Mouse (Mus musculus) activated CD4-positive, CD25-positive, alpha-beta regulatory T cell, adult 4 months (primary cell): Measurements from ENCODE around the gene Sat2. TPM values are rescaled to one million over a fixed set of nuclear protein-coding genes. Genes with fewer than 3 reads are reported as not detected.

Experiments used
- ATAC-seq: one replicate; pipeline ENCODE4 v1.8.0; 2017
- polyA plus RNA-seq, 2 experiments: library from polyadenylated mRNA; unstranded; fragments of 100-300 nt; shearing (Covaris generic); gene quantifications; one replicate each; pipeline ENCODE4 v1.2.1; 2017

Gene Sat2
- polyA plus RNA-seq = not detected

DNA sequence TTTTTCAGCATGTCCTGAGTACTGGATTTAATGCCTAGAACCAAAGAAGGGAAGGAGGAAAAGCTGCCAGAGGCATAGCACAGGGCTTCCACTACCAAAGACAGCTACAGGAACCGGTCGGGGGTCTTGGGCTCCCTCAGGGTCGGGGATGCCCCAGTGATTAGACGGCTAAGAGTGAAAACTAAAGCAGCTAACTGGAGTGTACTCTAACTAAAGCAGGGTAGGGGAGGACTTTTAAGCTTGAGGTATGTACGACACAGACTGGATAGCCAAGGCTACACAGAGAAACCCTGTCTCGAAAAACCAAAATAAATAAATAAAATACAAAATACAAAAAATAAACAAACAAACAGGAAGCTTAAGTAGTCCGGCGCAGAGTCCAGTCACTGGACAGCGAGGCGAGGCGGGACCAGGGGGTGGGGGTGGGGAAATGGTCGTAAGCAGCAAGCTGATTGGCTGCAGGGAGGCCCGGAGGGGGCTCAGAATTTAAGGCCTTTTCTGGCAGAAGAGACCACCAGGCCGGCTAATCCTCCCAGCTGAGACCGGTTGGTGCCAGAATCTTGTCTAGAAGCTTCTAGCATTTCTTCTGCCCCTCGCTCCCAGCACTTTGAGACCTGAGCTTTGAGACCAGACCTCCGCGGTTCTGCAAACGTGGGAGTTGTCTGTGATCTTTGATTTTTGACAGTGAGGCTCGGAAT lies at the start of gene Sat2:
Gene Sat2, plus strand, starts transcription at position 454 of the 698 bp plus-strand sequence.
- no peak for ATAC-seq

DNA sequence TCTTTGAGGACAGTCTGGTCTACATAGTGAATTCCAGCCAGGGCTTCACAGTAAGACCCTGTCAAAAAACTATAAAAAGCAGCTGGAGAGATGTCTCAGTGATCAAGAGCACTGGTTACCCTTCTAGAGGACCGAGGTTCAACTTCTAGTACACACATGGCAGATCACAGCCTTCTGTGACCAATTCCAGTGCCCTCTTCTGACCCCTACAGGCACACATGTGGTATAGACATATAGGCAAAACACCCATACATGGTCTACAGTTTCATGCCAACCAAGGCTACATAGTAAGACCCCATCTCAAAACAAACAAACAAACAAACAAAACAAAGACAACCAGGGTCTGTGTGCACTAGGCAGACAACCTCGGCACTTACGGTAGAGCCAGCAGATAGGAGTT lies 46.6 kb upstream of the Sat2 start:
- no peak for ATAC-seq

DNA sequence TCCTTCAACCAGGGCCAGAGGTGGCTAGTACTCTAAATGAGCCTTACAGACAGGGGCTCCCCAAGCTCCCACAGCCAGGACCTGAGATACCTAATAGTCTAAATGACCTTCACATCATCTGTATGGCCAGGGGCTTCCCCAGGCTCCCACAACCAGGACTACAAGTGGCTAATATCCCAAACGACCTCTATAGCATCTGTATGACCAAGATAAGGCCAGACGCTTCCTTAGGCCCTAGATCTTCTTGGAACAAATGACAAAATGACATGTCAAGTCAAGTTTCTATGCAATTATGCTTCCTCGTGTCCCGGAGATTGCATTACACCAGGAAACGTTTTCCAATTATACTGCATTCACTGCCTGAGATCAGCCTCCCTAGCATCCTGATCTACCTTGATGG lies 45.5 kb upstream of the Sat2 start:
- no peak for ATAC-seq

DNA sequence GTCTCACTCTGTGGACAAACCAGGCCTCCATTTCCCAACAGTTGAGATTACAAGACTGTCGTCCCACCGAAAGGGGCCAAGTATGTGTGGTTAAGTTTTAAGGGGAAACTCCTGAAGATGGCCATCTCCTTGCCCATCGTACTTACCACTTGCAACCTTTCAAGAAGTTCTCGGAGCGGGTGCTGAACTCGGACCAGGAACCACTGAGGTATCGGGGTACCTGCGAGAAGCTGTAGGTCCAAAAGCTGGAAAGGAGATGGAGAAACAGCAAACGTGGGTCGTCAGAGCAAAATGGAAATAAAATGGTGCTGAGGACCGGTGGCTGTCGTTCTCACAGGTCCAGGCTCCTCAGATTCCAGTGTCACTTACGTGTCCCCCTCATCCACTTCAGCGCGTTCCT lies 43.5 kb upstream of the Sat2 start:
- no peak for ATAC-seq

DNA sequence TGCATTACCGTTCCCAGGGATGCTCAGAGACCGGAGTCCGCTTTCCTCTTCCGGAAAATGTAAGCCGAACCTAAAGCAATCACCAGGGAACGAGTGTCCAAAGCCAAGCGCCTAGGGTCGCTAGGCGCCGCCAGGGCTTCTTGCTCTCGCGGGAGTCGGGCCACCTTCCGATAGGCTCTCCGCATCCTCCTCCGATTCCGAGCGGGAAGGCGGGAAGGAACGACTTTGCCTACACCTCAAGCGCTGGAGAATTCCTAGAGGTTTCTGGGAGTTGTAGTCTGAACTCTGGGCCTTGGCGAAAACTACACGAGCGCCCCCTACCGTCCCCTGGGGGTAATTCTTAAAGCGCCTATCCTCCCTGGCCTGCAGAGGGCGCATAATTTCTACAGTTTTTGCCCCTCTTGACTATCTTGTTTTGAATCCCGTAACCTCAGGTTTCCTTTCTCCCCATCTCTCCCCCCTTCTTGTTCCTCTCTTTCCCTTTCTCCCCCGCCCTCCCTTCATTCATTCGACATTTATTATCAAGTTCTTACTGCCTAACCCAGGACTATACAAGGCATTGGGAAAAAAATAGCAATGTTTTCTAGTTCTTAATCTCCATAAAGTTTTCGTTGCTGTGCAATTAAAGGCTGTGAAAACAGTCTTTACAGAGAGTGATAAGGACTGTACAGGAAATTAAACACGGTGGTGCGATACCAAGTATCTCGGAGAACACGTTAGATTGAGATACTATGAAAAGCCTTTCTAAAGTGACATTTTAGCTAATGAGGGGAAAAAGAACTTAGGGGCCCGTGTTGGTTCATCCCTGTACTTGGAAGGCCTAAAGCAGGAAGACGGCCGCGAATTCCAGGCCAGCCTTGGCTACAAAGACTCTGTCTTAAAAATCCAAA lies 42.5 kb upstream of the Sat2 start:
- peak; percentile 53 for ATAC-seq

DNA sequence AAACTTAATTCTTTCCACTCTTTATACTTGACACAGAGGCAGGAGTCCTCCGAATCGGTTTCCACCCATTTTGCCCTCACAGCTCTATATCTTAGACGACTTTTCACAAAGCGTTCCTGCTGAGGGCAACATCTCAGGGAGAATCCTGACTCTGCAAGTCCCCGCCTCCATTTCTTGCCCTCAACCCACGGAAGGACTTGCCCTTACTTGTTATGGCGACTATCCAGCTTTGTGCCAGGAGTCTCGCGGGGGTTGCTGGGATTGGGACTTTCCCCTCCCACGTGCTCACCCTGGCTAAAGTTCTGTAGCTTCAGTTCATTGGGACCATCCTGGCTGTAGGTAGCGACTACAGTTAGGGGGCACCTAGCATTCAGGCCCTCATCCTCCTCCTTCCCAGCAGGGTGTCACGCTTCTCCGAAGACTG lies 41.7 kb upstream of the Sat2 start, which contains the start of the genes Wrap53 and Trp53:
Gene Wrap53, minus strand, starts transcription at position 165 of the 424 bp plus-strand sequence.
Gene Trp53, plus strand, starts transcription at position 269 of the 424 bp plus-strand sequence.
- peak; percentile 62 for ATAC-seq

DNA sequence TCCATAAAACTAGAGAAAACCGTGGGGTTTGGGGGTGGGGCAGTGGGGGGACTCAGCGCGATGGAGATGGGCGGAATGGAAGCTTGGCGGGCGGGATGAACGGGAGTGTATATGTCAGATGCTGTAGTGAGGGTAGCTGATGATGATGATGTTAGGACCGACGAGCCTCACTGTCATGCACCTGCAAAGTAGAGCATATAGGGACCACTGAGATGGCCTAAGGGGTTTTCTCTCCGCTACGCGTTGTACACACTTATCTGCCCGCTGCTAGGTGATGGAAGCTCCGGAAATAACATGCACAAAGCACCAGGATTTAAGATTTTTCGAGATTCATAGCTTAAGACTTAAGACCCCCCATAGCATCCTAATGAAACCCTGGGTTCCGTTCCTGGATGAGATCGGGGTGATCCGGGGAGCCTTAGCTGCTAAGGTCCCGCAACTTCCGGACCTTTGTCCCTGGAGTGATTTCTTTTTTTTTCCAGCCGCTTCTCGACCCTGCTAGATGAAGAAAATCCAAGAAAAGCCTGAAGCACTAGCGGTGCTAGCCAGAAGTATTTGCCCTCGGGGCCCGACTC lies 41.2 kb upstream of the Sat2 start:
- no peak for ATAC-seq

DNA sequence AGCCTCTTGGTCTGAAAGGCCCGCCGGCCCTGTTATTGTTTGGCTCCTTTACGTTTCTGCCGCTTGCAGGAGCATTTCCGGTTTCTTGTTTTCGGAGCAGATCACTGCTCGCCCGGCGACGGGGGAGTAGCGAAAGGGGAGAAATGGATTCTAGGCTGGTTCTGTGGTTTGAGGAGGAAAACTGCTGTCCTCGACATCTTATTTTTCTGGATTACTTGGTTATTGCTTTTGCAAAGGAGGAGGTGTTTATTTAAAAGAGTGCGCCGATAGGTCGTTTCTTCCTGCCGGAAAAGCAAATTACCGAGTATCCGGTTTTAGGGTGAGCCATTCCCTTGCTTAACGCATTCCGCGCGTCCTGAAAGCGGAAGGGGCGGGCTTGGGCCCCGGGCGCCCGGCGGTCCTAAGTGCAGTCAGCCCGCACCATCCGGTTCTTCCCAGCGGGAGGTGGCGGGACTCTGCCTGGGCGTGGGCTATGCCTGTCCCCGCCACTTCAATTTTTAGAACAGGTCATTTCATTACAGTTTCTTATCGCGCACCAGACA lies 40.6 kb upstream of the Sat2 start:
- peak; percentile 66 for ATAC-seq

DNA sequence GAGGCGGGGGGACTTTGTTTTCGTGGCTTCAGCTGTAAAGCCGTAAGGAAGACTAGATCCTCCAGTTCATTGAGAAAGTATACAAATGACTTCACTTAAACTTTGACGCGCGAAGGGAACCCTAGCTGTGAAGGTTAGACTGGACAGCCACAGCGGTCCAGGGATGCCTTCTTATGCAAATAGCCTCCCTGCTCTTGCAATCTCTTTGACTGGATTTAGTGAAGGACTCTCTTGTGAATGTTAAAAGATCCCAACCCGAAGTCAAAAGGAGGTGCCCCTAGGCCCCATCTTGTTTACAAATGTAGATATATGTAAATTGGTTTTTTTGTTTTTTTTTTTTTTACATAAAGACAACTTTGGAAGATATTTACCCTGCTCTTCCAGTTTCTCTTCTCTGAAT lies 40.0 kb upstream of the Sat2 start:
- no peak for ATAC-seq

DNA sequence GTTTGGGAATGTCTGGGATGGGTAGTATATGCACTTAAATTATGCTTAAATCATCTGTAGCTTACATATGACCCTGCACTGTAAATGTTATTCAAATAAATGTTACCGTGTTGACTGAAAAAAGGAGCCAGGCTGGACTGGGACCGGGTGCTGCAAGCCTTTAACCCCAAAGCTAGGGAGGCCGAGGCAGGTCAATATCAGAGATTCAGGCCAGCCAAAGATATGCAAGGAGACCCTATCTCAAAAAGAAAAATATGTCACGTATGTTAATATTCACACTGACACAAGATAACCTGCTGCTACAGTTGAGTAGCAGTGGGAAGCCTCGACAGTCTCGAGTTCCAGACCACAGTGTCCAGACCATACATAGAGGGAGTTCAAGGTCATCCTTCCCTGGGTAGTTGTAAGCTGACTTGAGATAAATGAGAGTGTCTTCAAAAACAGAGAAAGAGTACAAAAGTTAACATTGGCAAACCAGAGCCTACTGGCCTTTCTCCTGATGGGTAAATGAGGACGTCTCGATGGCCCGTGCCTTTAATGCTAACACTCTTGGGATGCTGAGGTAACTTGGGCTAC lies 39.5 kb upstream of the Sat2 start:
- no peak for ATAC-seq

DNA sequence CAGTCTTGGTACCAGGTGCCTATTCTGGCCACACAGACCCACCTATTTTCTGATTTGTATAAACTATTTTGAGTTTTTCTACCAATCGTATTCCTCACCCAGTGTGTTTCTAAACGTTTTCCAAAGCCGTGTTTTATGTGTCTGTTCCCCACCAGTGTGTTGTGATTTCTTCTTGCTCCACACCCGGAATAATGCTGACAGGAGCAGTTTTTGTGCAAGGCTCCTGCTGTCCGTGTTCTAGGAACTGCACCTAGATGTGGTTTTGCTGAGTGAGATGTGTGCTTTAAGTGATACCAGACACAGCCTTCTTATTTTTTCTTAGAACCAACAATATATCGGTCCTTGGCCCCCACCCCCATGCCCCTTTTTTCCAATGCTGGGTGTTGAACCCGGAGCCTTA lies 37.8 kb upstream of the Sat2 start:
- ATAC-seq = no peak

DNA sequence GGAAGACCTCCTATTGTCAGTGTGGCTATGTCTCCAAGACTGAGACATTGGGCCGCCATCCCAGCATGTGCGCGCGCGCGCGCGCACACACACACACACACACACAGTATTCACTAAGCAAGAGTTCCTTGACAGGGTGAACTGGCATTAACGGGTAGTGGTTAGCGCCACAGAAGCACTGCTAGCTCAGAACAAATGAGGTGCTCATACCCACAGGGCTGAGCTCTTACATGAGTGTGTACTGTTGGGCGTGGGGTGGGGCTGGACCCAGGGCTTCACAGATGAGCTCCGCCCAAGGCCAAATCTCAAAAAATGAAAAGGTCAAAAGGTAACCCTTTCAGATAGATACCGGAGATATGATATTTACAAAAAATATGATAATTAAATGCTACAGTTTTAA lies 36.9 kb upstream of the Sat2 start:
- ATAC-seq = no peak

DNA sequence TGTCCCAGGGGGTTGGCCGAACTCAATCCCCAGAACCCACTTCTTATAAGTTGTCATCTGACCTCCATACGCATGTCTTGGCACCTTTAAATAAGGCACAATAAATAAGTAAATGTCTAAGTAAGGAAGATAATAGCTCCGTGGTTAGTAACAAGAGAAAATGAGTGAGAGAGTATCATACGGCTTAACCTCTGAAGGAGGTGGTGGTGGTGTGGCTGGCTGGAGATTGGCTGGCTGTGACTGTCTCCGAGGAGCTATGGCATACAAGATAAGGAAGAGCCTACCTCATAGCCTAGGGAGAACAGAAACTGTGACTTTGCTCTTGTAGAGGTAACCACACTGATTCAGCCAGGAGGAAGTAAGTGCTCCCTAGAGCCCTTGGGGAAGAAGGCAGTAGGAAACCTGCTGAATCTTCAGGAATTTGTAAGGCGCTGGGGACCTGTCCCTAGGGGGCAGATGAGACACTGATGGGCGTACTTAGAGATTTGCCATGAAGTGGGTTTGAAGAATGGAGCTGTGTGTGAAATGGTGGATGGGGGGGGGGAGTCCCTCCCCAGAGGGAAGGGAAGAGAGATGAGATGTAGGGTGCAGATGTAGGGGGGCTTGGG lies 36.0 kb upstream of the Sat2 start:
- ATAC-seq = no peak

DNA sequence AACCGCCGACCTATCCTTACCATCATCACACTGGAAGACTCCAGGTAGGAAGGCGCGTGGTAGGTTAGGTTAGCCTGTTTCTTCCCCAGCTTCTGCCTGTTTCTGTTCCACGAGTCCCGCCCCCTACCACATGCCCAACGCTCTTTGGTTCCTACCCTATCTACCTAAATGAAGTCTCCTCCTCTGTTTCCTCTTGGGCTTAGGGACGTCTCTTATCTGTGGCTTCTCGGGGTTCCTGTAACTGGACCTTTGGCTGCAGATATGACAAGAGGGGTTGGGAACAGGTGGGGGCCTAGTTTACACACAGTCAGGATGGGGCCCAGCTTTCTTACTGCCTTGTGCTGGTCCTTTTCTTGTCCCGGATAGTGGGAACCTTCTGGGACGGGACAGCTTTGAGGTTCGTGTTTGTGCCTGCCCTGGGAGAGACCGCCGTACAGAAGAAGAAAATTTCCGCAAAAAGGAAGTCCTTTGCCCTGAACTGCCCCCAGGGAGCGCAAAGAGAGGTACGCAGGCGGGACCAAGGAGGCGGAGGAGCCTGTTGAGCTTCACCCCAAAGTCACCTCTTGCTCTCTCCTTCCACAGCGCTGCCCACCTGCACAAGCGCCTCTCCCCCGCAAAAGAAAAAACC lies 32.5 kb upstream of the Sat2 start:
- ATAC-seq = no peak

DNA sequence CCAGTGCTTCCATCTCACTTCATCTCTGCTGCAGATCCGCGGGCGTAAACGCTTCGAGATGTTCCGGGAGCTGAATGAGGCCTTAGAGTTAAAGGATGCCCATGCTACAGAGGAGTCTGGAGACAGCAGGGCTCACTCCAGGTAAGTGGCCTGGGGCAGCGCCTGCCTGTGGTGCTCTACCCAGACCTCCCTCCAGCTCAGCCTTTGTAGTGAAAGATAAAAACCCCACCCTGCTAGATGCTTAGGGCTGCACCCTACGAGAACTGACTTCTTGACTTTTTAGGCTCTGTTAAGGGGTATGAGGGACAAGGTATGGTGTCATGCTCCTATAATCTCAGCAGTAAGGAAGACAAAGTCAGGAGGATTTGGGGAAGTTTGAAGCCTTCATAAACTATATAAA lies 31.2 kb upstream of the Sat2 start:
- no peak for ATAC-seq

DNA sequence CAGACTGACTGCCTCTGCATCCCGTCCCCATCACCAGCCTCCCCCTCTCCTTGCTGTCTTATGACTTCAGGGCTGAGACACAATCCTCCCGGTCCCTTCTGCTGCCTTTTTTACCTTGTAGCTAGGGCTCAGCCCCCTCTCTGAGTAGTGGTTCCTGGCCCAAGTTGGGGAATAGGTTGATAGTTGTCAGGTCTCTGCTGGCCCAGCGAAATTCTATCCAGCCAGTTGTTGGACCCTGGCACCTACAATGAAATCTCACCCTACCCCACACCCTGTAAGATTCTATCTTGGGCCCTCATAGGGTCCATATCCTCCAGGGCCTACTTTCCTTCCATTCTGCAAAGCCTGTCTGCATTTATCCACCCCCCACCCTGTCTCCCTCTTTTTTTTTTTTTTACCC lies 30.4 kb upstream of the Sat2 start:
- no peak for ATAC-seq

DNA sequence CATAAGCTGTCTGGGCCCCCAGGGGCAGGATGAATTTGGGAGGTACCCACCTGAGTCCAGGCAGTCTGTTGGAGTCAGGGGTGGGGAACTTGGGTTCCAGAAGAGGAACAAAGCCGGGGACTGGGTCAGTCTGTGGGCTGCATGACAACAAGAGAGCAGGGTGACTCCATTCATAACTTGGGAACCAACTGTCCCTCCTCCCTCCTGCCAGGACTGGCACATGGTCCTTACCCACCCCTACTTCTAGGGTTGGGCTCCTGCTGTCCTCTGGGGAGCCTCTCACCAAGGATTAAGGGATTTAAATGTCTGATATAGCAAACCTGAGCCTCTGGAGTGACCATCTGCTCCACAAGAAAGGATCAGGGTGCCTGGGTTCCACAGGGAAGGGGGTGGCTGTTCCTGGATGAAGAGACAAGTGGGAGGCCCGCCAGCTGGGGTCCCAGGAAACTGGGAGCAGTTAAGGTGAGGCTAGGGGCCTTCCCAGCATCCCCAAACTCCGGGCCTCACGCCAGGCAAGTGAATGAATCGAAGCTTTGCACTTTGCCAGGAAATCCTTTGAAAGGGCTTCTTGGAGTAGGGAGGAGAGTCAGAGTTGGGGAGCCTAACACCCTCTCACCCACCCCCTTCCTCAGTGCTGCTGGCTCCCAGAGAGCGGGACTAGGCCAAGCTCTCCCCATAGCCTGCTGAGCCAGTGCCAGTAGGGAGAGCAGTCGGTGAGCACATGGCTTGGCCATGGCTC lies 29.8 kb upstream of the Sat2 start:
- no peak for ATAC-seq

DNA sequence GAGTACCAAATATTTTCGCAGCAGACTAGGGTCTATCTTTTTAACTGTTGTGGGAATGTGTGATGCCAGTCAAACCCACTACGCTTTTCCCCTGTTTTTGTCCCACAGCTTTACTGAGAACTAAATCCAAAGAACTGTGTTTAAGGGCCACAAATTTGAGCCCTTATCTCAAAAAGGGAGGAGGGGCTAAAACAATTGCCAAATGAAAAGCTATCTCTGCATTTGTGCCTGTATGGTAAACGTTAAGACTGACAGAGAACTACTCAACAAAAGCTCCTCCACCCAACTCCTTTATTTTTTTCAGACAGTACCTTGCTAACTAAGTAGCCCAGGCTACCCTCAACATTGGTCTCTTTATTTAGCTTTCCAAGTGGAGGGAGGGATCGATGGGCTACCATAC lies 29.0 kb upstream of the Sat2 start:
- no peak for ATAC-seq

DNA sequence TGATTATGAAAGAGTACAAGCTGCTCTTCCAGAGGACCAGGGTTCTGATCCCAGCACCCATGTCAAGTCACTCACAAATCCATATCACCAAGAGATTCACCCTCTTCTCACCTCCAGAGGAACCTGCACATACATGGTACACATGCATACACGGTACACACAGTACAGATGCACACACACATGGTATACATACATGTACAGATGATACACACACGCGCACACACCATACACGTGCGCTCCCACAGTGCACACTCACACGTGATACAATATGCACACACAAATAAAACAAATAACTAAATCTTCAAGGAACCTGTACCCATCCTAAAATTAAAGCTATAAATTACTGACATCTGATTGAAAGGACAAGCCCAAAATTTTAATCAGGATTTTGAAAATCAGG lies 27.0 kb upstream of the Sat2 start:
- ATAC-seq = no peak

DNA sequence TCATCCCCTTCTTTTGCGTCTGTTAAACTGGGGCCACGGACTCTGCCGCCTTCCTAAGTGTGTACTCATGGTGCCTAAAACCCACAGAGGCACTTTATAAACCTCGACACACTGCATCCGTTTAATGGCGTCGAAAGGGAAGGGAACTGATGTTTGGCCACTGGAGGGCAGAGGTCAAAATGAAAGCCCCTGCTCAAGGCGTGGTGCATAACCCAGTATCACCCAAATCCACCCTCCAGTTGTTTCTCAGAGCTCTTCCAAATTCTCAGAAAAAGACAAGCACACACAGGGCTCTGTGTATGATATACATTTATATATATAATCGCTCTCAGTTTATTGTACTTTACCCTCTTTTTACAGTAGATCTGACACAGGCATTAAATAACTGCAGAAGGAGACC lies 22.4 kb upstream of the Sat2 start:
- ATAC-seq = no peak

DNA sequence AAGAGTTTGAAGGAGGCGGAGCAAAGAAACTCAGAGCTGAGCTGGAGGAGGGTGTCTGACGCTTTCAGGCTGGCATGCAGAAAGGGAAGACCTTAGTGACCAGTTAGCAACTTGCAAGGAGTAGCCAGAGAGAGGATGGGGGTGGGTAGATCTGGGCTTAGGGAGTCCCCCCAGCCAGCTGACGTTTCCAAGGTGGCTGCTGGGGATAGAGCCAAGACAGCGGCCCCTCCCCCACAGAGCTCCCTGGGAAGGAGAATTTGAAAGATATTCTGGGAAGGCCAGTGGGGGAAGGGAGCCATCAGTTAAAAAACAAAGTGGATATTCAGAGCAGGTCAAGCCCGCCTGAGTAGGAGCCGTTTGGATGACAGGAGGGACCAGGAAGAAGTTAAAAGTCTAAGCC lies 21.7 kb upstream of the Sat2 start:
- ATAC-seq = no peak
